Mouse (Mus musculus) liver, embryonic 14.5 days (tissue): Measurements from ENCODE around the gene Cttnbp2.

Experiments
- CTCF ChIP-seq: IDR thresholded peaks from 2 replicates; pipeline ENCODE4 v1.5.1; 2016; ENCODE audit warnings: antibody characterized with exemption, low read depth, control low read depth
- EP300 ChIP-seq: IDR thresholded peaks from 2 replicates; pipeline ENCODE4 v1.6.1; 2016; ENCODE audit warnings: antibody characterized with exemption, low read depth

DNA sequence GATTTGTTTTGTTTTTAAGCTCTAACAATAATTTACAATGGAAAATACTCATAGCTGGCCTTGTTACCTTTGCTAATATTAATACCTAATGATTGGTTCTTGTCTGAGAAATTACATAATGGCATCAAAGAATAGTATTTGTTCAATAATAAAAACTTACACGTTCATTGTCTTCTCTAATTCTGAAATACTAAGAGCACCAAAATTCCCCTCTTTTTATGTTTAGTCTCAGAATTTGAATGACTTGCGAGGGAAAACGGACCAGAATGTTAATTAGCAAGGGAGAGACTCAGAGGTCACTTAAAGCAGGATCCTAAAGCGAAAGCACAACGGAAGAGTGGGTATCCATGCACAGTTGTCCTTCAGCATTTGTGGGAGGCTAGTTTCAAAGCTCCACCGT, 91.5 kb downstream of the Cttnbp2 start:
- TF ChIP-seq CTCF = no peak
- no peak for TF ChIP-seq EP300
